Mouse (Mus musculus) layer of hippocampus, postnatal 36 days (tissue): ENCODE results near the gene Clca2. TPM values are rescaled to one million over a fixed set of nuclear protein-coding genes. Genes with fewer than 3 reads are reported as not detected.
"Not testable (repeated sequence)": the region's sequence is repeated elsewhere in the genome, so short reads cannot be mapped to it uniquely, and the experiment has no call there.

Source experiments
- DNase-seq, 2 experiments: peaks; one replicate each; pipeline ENCODE4 v3.0.0; 2022
- total RNA-seq, 2 experiments: library from RNA; stranded (reverse); gene quantifications; 2 replicates each; pipeline ENCODE4 v1.2.3; 2021

The Clca2 gene
- total RNA-seq, 2 experiments from 2014 or later: not detected

DNA sequence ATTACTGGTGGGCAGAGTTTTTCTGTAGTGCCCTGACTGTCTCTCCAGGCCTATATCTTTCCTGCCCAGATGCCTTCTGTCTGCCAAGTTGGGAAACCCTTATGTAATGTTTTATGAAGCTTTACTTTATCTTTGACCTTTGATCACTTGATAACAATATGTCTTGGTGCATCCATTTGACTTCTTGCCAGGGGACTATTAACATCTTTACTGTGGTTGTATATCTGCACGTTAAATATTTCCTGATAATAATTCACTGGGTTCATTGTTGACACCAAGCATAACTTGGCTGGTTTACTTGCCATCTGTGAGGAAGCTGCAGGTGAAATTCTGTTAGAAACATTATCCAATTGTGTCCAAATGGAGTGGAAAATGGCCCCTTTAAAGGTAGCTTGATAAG is 16.2 kb downstream of the Clca2 start:
- DNase-seq: no peak

GRCm38 (mm10) chr3:145080904-145081303 is 18.3 kb downstream of the Clca2 start:
- DNase-seq: no peak

DNA sequence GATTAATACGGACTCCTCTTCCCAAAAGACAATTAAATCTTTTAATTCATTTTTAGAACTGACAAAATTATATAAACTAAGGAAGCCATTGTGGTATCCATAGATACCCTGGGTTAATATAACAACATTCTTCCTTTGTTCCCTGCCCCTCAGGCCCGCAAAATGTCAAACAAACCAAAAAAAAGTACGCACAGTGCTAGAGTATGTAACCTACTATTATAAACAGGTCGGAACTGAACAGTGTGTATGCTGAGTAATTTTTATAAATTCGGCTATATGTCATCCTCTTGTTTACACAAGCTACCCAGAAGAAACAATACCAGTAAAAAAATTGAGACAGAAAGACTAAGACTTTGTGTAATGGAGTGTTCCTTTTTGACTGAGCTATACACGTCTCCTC is 20.8 kb downstream of the Clca2 start:
- DNase-seq: no peak

DNA sequence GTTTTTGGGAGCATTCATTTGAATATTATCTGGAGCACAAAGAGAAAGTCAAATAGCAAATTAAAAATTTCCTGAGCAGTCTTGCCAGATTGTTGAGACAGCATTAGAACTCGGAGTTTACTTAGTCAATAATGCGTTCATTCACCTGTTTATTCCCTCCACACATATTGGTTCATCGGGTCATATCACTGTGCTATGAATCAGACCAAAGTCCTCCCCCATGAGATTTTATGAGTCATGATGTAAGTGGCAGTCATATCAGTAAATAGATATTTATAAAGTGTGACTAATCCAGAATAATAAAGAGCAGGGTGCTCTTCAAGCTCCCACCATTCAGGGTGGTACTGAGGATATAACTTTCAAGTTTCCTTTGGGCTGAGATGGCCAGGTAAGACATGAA is 26.9 kb downstream of the Clca2 start:
- DNase-seq: no peak

GRCm38 (mm10) chr3:145068964-145069363 is 30.3 kb downstream of the Clca2 start:
- DNase-seq: no peak

DNA sequence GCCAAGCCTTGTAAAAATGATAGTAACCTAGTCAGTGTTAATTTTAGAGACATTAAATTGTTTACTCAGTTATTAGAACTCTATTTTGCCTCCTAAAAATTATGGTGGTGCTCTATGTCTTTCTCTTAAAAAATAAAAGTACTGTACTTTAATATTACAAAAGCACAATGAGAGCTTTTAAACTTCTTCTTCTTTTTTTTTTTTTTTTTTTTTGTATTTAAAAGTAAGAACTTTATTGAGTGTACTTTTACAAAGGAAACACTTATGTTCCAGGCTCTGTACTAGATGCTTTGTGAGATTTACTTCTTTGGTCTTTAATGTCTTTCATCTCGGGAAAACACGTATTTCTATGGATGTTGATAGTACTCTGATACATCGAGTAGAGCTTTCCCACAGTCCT is 44.1 kb downstream of the Clca2 start:
- DNase-seq: not testable (repeated sequence)

- DNase-seq: no peak
Observed at GRCm38 (mm10) chr3:145049820-145050219, 49.4 kb downstream of the Clca2 start.

GRCm38 (mm10) chr3:145038813-145039212 is 60.4 kb downstream of the Clca2 start:
- DNase-seq: no peak

GRCm38 (mm10) chr3:145032676-145033075 is 66.6 kb downstream of the Clca2 start, which contains the start of gene Clca1:
Clca1 (minus strand) TSS chr3:145032776.
- no peak for DNase-seq

DNA sequence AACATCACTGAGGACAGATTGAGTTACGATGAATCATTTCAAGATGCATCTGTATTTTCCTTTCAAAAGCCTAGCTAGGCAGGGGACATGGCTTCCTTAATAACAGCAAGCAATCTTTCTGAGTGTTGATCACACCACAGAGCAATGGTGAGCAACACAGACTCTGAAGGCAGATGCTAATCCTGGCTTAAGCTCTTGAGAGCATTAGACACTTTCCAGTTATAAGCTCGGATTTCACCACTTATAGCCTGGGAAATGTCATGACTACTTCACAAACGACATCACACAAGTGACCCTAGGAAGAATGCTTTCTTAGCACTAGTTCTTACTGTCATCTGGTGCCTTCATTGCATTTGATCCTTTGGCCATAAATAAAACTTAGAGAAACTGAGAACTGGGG is 71.2 kb downstream of the Clca2 start:
- DNase-seq: no peak

DNA sequence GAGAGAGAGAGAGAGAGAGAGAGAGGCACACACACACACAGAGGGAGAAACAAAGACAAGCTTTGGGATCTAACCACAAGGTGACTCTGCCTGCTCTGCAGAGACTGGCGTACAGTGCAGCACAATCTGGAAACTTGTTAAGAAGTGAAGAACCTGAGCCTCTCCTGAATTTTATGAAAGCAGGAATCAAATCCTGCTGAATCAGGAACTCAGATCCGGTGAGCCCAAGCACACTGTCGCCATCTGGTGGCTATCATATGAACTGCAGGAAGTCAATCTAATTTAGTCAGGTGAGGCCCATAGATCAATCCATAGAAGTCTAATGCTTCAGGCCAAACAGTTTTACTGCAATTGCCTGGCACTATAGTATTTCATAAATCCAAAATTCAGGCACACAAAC is 72.5 kb downstream of the Clca2 start:
- peak in 1 of 2 experiments; percentile 33 for DNase-seq

Other genes with a start within 250 kb of the Clca2 start
- not detected for gene Clca4b, start 166.9 kb downstream of the Clca2 start, total RNA-seq
- not detected for gene Clca4a, start 124.4 kb downstream of the Clca2 start, total RNA-seq
- gene Clca1, start 66.7 kb downstream of the Clca2 start, total RNA-seq: not detected
- gene Odf2l, start 19.1 kb upstream of the Clca2 start, total RNA-seq: 10 to 100 TPM; 24.3 to 26.2 TPM
- under 1 TPM; 0.05 to 0.13 TPM for gene Col24a1, start 193.0 kb upstream of the Clca2 start, total RNA-seq